Mouse (Mus musculus) C2C12 (cell line): ENCODE measurements around the gene Rtraf. TPM values are rescaled to one million over a fixed set of nuclear protein-coding genes. Genes with fewer than 3 reads are reported as not detected.

Experiments
- H3K27me3 ChIP-seq: one replicate; pipeline ENCODE4 v1.6.1; 2011; ENCODE audit not compliant: control insufficient read depth, insufficient read depth, insufficient read length
- H3K36me3 ChIP-seq: one replicate; pipeline ENCODE4 v1.6.1; 2011; ENCODE audit not compliant: control insufficient read depth, insufficient read depth
- H3K4me3 ChIP-seq: one replicate; pipeline ENCODE4 v1.5.1; 2011; ENCODE audit warnings: mild to moderate bottlenecking, control low read depth; ENCODE audit not compliant: poor library complexity, insufficient read depth, severe bottlenecking
- H3K79me2 ChIP-seq: one replicate; pipeline ENCODE4 v1.6.1; 2011; ENCODE audit not compliant: control insufficient read depth, insufficient read depth
- H3K79me3 ChIP-seq: one replicate; pipeline ENCODE4 v1.6.1; 2011; ENCODE audit warnings: low read depth, control low read depth
- H3ac ChIP-seq: one replicate; pipeline ENCODE3; 2011; ENCODE audit warnings: low read depth; ENCODE audit not compliant: control insufficient read depth, insufficient read length
- CEBPB ChIP-seq: IDR thresholded peaks from one replicate; pipeline ENCODE4 v1.6.1; 2011; ENCODE audit warnings: low read depth, mild to moderate bottlenecking, control low read depth, moderate library complexity
- CTCF ChIP-seq: IDR thresholded peaks from one replicate; pipeline ENCODE4 v1.5.1; 2011; ENCODE audit not compliant: control insufficient read depth, insufficient read depth, insufficient read length
- FOSL1 ChIP-seq: IDR thresholded peaks from one replicate; pipeline ENCODE4 v1.8.0; 2011; ENCODE audit warnings: mild to moderate bottlenecking, low read length; ENCODE audit not compliant: poor library complexity, insufficient read depth, severe bottlenecking
- MAX ChIP-seq: IDR thresholded peaks from one replicate; pipeline ENCODE4 v1.6.1; 2011; ENCODE audit warnings: mild to moderate bottlenecking, control low read depth
- MYOD1 ChIP-seq: IDR thresholded peaks from one replicate; pipeline ENCODE4 v1.6.1; 2011; ENCODE audit warnings: low read depth; ENCODE audit not compliant: control insufficient read depth, insufficient read length
- MYOG ChIP-seq: IDR thresholded peaks from one replicate; pipeline ENCODE4 v1.6.1; 2011; ENCODE audit not compliant: control insufficient read depth, insufficient read length; ENCODE audit errors: extremely low read depth
- USF1 ChIP-seq: IDR thresholded peaks from one replicate; pipeline ENCODE4 v1.6.1; 2011; ENCODE audit warnings: low read depth, mild to moderate bottlenecking, control low read depth, moderate library complexity
- polyA plus RNA-seq: library from polyadenylated mRNA; unstranded; fragments of >200 nt; fragmentation: generic; extraction: Trizol; gene quantifications from one replicate; pipeline ENCODE4 v1.2.1, GENCODE M21; 2012; ENCODE audit warnings: missing spikeins

Rtraf gene
- polyA plus RNA-seq, 1 experiment, result 115 TPM

DNA sequence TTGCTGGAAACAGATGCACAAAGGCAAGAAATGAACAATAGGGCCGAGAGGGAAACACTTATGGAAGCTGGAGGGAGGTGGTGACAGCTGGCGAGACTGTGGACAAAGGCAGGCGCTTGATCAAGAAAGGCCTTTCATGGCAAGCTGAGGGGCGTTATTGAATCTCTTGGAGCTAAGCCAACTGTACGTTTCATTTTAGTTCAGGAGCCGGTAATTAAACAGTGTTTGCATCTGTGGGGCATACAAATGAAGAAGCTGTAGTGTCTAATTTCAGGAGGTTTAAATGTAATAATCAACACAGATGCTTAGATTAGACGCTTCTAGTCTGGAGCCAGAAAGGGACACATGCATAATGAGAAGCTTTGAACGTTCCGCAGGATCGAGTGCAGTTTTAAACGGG, 1.9 kb upstream of the Rtraf start:
- Histone ChIP-seq H3ac (no peak overlapping the region), H3K36me3 (peaks cover 18% of the 10 kb centered on the region), H3K4me3 (no peak overlapping the region), H3K79me2 (peaks cover 28% of the 10 kb centered on the region), H3K79me3 (peaks cover 24% of the 10 kb centered on the region), H3K27me3 (peaks cover 16% of the 10 kb centered on the region)
- TF ChIP-seq FOSL1, result no peak

DNA sequence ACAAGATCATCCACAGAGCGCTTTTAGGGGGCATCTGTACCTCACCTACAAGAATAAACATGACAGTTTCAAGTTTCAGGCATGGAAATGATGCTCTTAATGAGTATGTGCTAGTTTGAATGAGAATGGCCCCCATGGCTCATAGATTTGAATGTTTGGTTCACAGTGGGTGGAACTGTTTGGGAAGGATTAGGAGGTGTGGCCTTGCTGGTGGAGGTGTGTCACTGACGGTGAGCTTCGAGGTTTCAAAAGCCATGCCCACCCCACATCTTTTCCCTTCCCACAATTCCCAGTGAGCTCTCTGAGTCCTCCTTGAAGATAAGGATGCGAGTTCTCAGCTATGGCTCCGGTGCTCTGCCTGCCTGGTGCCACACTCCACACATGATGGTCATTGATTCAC, 1.9 kb downstream of the Rtraf start:
- H3ac ChIP-seq, result no peak overlapping the region
- TF ChIP-seq MAX, result no peak
- TF ChIP-seq USF1, result no peak
- no peak for TF ChIP-seq MYOG
- TF ChIP-seq CEBPB, result no peak
- no peak for TF ChIP-seq MYOD1
- TF ChIP-seq CTCF, result no peak
- no peak for TF ChIP-seq FOSL1
- H3K4me3 ChIP-seq, result no peak overlapping the region
- H3K27me3 ChIP-seq, result no peaks in the 10 kb centered on the region
- peaks cover 28% of the 10 kb centered on the region for H3K79me2 ChIP-seq
- peaks cover 56% of the 10 kb centered on the region for H3K36me3 ChIP-seq
- peaks cover 32% of the 10 kb centered on the region for H3K79me3 ChIP-seq

DNA sequence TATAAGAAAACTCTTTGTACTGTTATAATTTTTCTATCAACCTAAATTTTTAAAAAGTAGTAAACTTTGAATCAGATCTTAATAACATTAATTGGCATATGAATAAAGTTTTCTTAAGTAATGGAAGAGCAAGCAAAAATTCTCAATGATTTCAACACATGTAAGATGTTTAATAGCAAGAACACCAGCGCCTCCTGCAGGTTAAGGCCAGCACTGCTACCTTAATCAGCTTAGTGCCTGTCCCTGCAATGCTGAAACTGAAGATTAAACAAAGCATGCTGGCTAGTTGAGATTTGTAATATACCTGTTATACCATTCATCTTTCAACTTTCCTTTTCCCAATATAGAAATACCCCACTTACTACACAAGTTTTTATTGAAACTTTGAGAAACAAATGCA, 5.7 kb downstream of the Rtraf start:
- no peak overlapping the region for H3ac ChIP-seq
- peaks cover 28% of the 10 kb centered on the region for H3K79me3 ChIP-seq
- H3K27me3 ChIP-seq, result no peaks in the 10 kb centered on the region
- no peak overlapping the region for H3K4me3 ChIP-seq
- TF ChIP-seq FOSL1 (no peak), CEBPB (no peak), MYOD1 (no peak), CTCF (peak; percentile 49), USF1 (no peak), MAX (no peak)
- H3K36me3 ChIP-seq, result peaks cover 86% of the 10 kb centered on the region
- H3K79me2 ChIP-seq, result peaks cover 21% of the 10 kb centered on the region

DNA sequence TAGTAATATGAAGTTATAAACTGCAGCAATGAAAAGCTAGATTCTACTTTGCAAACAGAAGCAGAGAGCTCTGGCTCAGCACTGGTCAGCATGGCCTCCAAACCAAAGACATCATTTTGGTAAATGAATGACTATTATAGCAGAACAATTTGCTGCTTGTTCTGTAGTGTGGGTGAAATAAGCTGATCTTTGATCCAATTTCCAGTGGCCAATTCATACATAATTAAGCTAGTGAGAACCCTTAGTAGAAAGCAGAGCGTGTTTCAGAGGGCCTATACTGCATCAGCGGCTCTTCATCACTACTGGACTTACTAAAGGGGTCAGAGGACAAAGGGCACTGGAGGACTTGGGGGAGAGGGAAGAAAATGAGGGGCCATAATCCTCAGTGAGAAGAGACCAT, 10.6 kb downstream of the Rtraf start:
- H3K4me3 ChIP-seq, result no peak overlapping the region
- H3K79me2 ChIP-seq, result no peaks in the 10 kb centered on the region
- no peaks in the 10 kb centered on the region for H3K27me3 ChIP-seq
- H3K36me3 ChIP-seq, result peaks cover 64% of the 10 kb centered on the region
- H3K79me3 ChIP-seq, result no peaks in the 10 kb centered on the region
- TF ChIP-seq CEBPB (no peak), USF1 (no peak), CTCF (no peak), MYOG (no peak), MYOD1 (no peak), FOSL1 (no peak), MAX (no peak)
- no peak overlapping the region for H3ac ChIP-seq

DNA sequence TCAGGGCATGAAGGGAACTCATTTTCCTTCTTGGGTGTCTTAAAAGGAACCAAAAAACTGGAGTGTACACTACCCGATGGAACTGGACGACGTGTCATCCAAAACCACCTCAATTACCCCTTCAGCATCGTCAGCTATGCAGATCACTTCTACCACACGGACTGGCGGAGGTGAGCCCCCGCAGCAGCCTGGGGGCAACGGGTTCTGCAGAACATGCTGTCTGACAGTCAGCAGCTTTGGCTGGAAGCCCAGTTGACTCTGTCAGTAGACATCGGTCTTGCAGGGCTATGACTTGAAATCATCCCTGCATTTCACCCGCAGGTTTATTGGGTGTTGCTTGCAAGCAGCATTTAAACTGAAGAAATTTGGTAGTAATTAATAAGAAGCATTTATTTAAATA, 13.7 kb downstream of the Rtraf start:
- TF ChIP-seq MYOG (no peak), USF1 (no peak), CEBPB (no peak), MYOD1 (no peak), CTCF (no peak), MAX (no peak), FOSL1 (no peak)
- H3ac ChIP-seq, result no peak overlapping the region
- H3K36me3 ChIP-seq, result peaks cover 34% of the 10 kb centered on the region
- no peaks in the 10 kb centered on the region for H3K27me3 ChIP-seq
- no peaks in the 10 kb centered on the region for H3K79me2 ChIP-seq
- H3K4me3 ChIP-seq, result no peak overlapping the region
- H3K79me3 ChIP-seq, result no peaks in the 10 kb centered on the region

DNA sequence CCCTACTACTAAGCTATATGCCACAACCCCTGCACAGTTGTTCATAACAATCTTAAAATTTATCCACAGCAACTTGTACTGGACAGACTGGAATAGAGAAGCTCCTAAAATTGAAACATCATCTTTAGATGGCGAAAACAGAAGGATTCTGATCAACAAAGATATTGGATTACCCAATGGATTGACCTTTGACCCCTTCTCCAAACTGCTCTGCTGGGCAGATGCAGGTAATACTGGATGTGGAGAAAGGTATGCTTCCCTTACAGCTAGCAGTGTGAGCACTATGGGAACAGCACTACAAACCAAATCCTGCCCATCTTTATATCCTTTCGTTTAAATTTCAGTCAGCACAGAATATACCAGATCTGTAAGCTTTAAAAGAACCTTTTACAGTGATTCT, 15.8 kb downstream of the Rtraf start:
- no peak overlapping the region for H3K4me3 ChIP-seq
- no peaks in the 10 kb centered on the region for H3K27me3 ChIP-seq
- TF ChIP-seq MYOG (no peak), CTCF (no peak), CEBPB (no peak), MAX (no peak), FOSL1 (no peak), MYOD1 (no peak), USF1 (no peak)
- H3K79me2 ChIP-seq, result no peaks in the 10 kb centered on the region
- no peaks in the 10 kb centered on the region for H3K79me3 ChIP-seq
- no peak overlapping the region for H3ac ChIP-seq
- H3K36me3 ChIP-seq, result peaks cover 19% of the 10 kb centered on the region
